Mouse (Mus musculus) MEL (cell line): ENCODE measurements around the gene Gm1113. TPM values are rescaled to one million over a fixed set of nuclear protein-coding genes. Genes with fewer than 3 reads are reported as not detected.

Experiments
- DNase-seq: peaks from one replicate; pipeline ENCODE4 v3.0.0; 2011; ENCODE audit warnings: low read depth, low spot score
- H3K27ac ChIP-seq: 2 replicates; pipeline ENCODE4 v1.5.1; 2012; ENCODE audit warnings: low read depth, mild to moderate bottlenecking, control low read depth, low read length, moderate library complexity; ENCODE audit not compliant: control insufficient read depth
- H3K27me3 ChIP-seq, 2 experiments: fragments of 150-350 bp in 1 of 2; sonication (generic) in 1 of 2; 2 replicates each; pipeline ENCODE4 v1.6.1; 2012; ENCODE audit warnings: low read length in 2 of 2, mild to moderate bottlenecking in 2 of 2, improper control_type of control experiment in 1 of 2, moderate library complexity in 1 of 2; ENCODE audit not compliant: insufficient read depth in 2 of 2, control insufficient read depth in 1 of 2
- H3K36me3 ChIP-seq, 2 experiments: 2 replicates each; pipeline ENCODE4 v1.6.1; 2012 to 2014; ENCODE audit warnings: low read length in 2 of 2, improper control_type of control experiment in 1 of 2, inconsistent platforms in 1 of 2, mild to moderate bottlenecking in 1 of 2; ENCODE audit not compliant: insufficient read depth in 2 of 2, control insufficient read depth in 1 of 2
- H3K4me1 ChIP-seq, 2 experiments: fragments of 150-350 bp in 1 of 2; sonication (generic) in 1 of 2; 2 replicates each; pipeline ENCODE4 v1.6.1; 2012; ENCODE audit warnings: low read length in 2 of 2, improper control_type of control experiment in 1 of 2, mild to moderate bottlenecking in 1 of 2; ENCODE audit not compliant: insufficient read depth in 2 of 2, control insufficient read depth in 1 of 2
- H3K4me3 ChIP-seq, 2 experiments: fragments of 150-350 bp in 1 of 2; sonication (generic) in 1 of 2; 2 replicates each; pipeline ENCODE4 v1.5.1; 2012; ENCODE audit warnings: low read depth in 2 of 2, low read length in 2 of 2, mild to moderate bottlenecking in 2 of 2, moderate library complexity in 2 of 2, control low read depth in 1 of 2, improper control_type of control experiment in 1 of 2; ENCODE audit not compliant: control insufficient read depth in 1 of 2, insufficient read depth in 1 of 2
- H3K79me2 ChIP-seq: 2 replicates; pipeline ENCODE4 v1.6.1; 2012; ENCODE audit warnings: mild to moderate bottlenecking, low read length, moderate library complexity; ENCODE audit not compliant: control insufficient read depth, poor library complexity, insufficient read depth
- H3K9ac ChIP-seq: 2 replicates; pipeline ENCODE4 v1.6.1; 2012; ENCODE audit warnings: low read depth, mild to moderate bottlenecking, control low read depth, low read length, moderate library complexity; ENCODE audit not compliant: control insufficient read depth, poor library complexity, severe bottlenecking
- H3K9me3 ChIP-seq: fragments of 150-350 bp; sonication (generic); replicated peaks from 2 replicates; pipeline ENCODE4 v1.6.1; 2012; ENCODE audit warnings: mild to moderate bottlenecking, low read length, improper control_type of control experiment, moderate library complexity; ENCODE audit not compliant: insufficient read depth
- BHLHE40 ChIP-seq: IDR thresholded peaks from 2 replicates; pipeline ENCODE4 v1.6.1; 2012; ENCODE audit warnings: low read depth, mild to moderate bottlenecking, inconsistent platforms, low read length, improper control_type of control experiment, borderline replicate concordance
- CHD2 ChIP-seq: IDR thresholded peaks from 2 replicates; pipeline ENCODE4 v1.6.1; 2011; ENCODE audit warnings: low read length, improper control_type of control experiment
- CTCF ChIP-seq, 3 experiments: IDR thresholded peaks in 2 of 3; conservative IDR thresholded peaks in 1 of 3; 2 replicates each; pipeline ENCODE4 v1.5.1; 2011 to 2012; ENCODE audit warnings: low read length in 3 of 3, low read depth in 2 of 3, mild to moderate bottlenecking in 2 of 3, improper control_type of control experiment in 1 of 3, inconsistent platforms in 1 of 3, mixed read lengths in 1 of 3, moderate library complexity in 1 of 3; ENCODE audit not compliant: control insufficient read depth in 1 of 3, insufficient read depth in 1 of 3, poor library complexity in 1 of 3, severe bottlenecking in 1 of 3
- ELF1 ChIP-seq: IDR thresholded peaks from 2 replicates; pipeline ENCODE4 v1.6.1; 2014; ENCODE audit warnings: low read depth, mild to moderate bottlenecking, inconsistent platforms, low read length, improper control_type of control experiment, moderate library complexity
- ETS1 ChIP-seq: IDR thresholded peaks from 2 replicates; pipeline ENCODE4 v1.6.1; 2012; ENCODE audit warnings: low read depth, mild to moderate bottlenecking, inconsistent platforms, low read length, improper control_type of control experiment, moderate library complexity
- GATA1 ChIP-seq: IDR thresholded peaks from 2 replicates; pipeline ENCODE4 v1.6.1; 2011; ENCODE audit warnings: low read depth, low read length, improper control_type of control experiment
- HCFC1 ChIP-seq: IDR thresholded peaks from 2 replicates; pipeline ENCODE4 v1.6.1; 2012; ENCODE audit warnings: low read depth, mild to moderate bottlenecking, inconsistent platforms, low read length, improper control_type of control experiment, moderate library complexity
- JUND ChIP-seq: IDR thresholded peaks from 2 replicates; pipeline ENCODE4 v1.6.1; 2011; ENCODE audit warnings: low read depth, mild to moderate bottlenecking, improper control_type of control experiment, low read length
- MAFK ChIP-seq: IDR thresholded peaks from 2 replicates; pipeline ENCODE4 v1.6.1; 2011; ENCODE audit warnings: low read depth, mild to moderate bottlenecking, low read length, improper control_type of control experiment, borderline replicate concordance
- MAX ChIP-seq: IDR thresholded peaks from 2 replicates; pipeline ENCODE4 v1.6.1; 2011; ENCODE audit warnings: low read length, improper control_type of control experiment
- MAZ ChIP-seq: IDR thresholded peaks from 2 replicates; pipeline ENCODE4 v1.6.1; 2012; ENCODE audit warnings: low read depth, mild to moderate bottlenecking, inconsistent platforms, low read length, improper control_type of control experiment
- MEF2A ChIP-seq: IDR thresholded peaks from 2 replicates; pipeline ENCODE4 v1.6.1; 2014; ENCODE audit warnings: low read depth, mild to moderate bottlenecking, inconsistent platforms, low read length, improper control_type of control experiment; ENCODE audit not compliant: poor library complexity, insufficient replicate concordance, severe bottlenecking; ENCODE audit errors: extremely low read depth
- MYC ChIP-seq: IDR thresholded peaks from 2 replicates; pipeline ENCODE4 v1.6.1; 2011; ENCODE audit warnings: low read depth, mild to moderate bottlenecking, low read length, improper control_type of control experiment, moderate library complexity
- NELFE ChIP-seq: IDR thresholded peaks from 2 replicates; pipeline ENCODE4 v1.6.1; 2011; ENCODE audit warnings: low read depth, low read length, improper control_type of control experiment
- POLR2AphosphoS5 ChIP-seq: IDR thresholded peaks from 2 replicates; pipeline ENCODE4 v1.6.1; 2012; ENCODE audit warnings: low read depth, borderline replicate concordance, mild to moderate bottlenecking, inconsistent platforms, low read length, moderate library complexity, mixed read lengths
- TAL1 ChIP-seq: IDR thresholded peaks from 2 replicates; pipeline ENCODE4 v1.6.1; 2012; ENCODE audit warnings: mild to moderate bottlenecking, inconsistent platforms, low read length, moderate library complexity, mixed read lengths
- TBP ChIP-seq: IDR thresholded peaks from 2 replicates; pipeline ENCODE4 v1.8.0; 2011; ENCODE audit warnings: low read depth, low read length, improper control_type of control experiment
- USF2 ChIP-seq, 2 experiments: IDR thresholded peaks; 2 replicates each; pipeline ENCODE4 v1.6.1; 2011 to 2012; ENCODE audit warnings: improper control_type of control experiment in 2 of 2, low read length in 2 of 2, borderline replicate concordance in 1 of 2, inconsistent platforms in 1 of 2, low read depth in 1 of 2, mild to moderate bottlenecking in 1 of 2; ENCODE audit not compliant: insufficient read depth in 1 of 2
- ZC3H11A ChIP-seq: IDR thresholded peaks from 2 replicates; pipeline ENCODE4 v1.6.1; 2012; ENCODE audit warnings: low read depth, mild to moderate bottlenecking, inconsistent platforms, low read length, improper control_type of control experiment
- ZNF384 ChIP-seq: IDR thresholded peaks from 2 replicates; pipeline ENCODE4 v1.6.1; 2012; ENCODE audit warnings: low read depth, mild to moderate bottlenecking, inconsistent platforms, low read length, improper control_type of control experiment
- polyA plus RNA-seq, 2 experiments: library from polyadenylated mRNA; stranded (reverse) in 1 of 2; unstranded in 1 of 2; fragments of >175 nt in 1 of 2; fragments of >200 nt in 1 of 2; gene quantifications; 2 replicates each; pipeline versions ENCODE4 v1.2.1 to v1.2.4; 2012; ENCODE audit warnings: low replicate concordance in 2 of 2, low read depth in 1 of 2; ENCODE audit not compliant: insufficient read length in 2 of 2, insufficient read depth in 1 of 2, missing spikeins in 1 of 2
- total RNA-seq: library from RNA; depleted of rRNA; stranded (reverse); fragments of 300-350 nt; gene quantifications from 2 replicates; pipeline ENCODE4 v1.2.3, GENCODE M21; 2012

The Gm1113 gene
- total and polyA plus RNA-seq, 3 experiments: not detected

- no peak for TF ChIP-seq USF2 (IDR thresholded peaks at IDR 0.05; ENCODE audit: borderline replicate concordance in 1 of 2, insufficient read depth in 1 of 2, low read depth in 1 of 2, low read length in 2 of 2)
- TF ChIP-seq JUND: no peak
- TF ChIP-seq GATA1: no peak
- no peak for TF ChIP-seq MAFK
- no peak for TF ChIP-seq MAX
- TF ChIP-seq BHLHE40: no peak
- TF ChIP-seq HCFC1: no peak
- TF ChIP-seq MEF2A: no peak
- TF ChIP-seq ZC3H11A: no peak
- no peak for TF ChIP-seq MAZ
- TF ChIP-seq ELF1: no peak
- TF ChIP-seq TAL1: no peak
- no peak for TF ChIP-seq NELFE
- no peak for TF ChIP-seq MYC
- TF ChIP-seq ETS1: no peak
- TF ChIP-seq CHD2: no peak
- TF ChIP-seq POLR2AphosphoS5: no peak
- TF ChIP-seq, all 39 proteins: peak for 0
- H3K27ac ChIP-seq: no peak overlapping the region
- H3K4me1 ChIP-seq: no peaks in the 10 kb centered on the region
- H3K9ac ChIP-seq: no peak overlapping the region
- no peaks in the 10 kb centered on the region for H3K27me3 ChIP-seq
- no peak overlapping the region for H3K4me3 ChIP-seq
- no peaks in the 10 kb centered on the region for H3K79me2 ChIP-seq
- H3K9me3 ChIP-seq: no peaks in the 10 kb centered on the region
- no peaks in the 10 kb centered on the region for H3K36me3 ChIP-seq
- no peak for DNase-seq
Measured at GRCm38 (mm10) chr9:35493033-35493732, 24.9 kb downstream of the Gm1113 start.

- Histone ChIP-seq H3K36me3 (no peaks in the 10 kb centered on the region), H3K27ac (no peak overlapping the region), H3K4me1 (no peaks in the 10 kb centered on the region), H3K9ac (no peak overlapping the region), H3K27me3 (no peaks in the 10 kb centered on the region), H3K9me3 (no peaks in the 10 kb centered on the region)
- TF ChIP-seq CTCF (IDR thresholded peaks at IDR 0.05 in 2 of 3, conservative IDR thresholded peaks at IDR 0.05 in 1 of 3; ENCODE audit: control insufficient read depth in 1 of 3, insufficient read depth in 1 of 3, low read depth in 2 of 3, low read length in 3 of 3, poor library complexity in 1 of 3, severe bottlenecking in 1 of 3) (no peak), ZNF384 (no peak), CHD2 (no peak), TAL1 (no peak), TBP (no peak), ETS1 (no peak), BHLHE40 (no peak)
- TF ChIP-seq, all 39 proteins: peak for 0
- no peak for DNase-seq
- H3K79me2 ChIP-seq: no peaks in the 10 kb centered on the region
- H3K4me3 ChIP-seq: no peak overlapping the region
Measured at GRCm38 (mm10) chr9:35491109-35491866, 26.8 kb downstream of the Gm1113 start.
